Mouse (Mus musculus) cortical plate, adult 2 months (tissue): ENCODE results near the gene Dus2. TPM values are rescaled to one million over a fixed set of nuclear protein-coding genes. Genes with fewer than 3 reads are reported as not detected.
"Not testable (repeated sequence)": the region's sequence is repeated elsewhere in the genome, so short reads cannot be mapped to it uniquely, and the experiment has no call there.

Source experiments
- H3K27ac ChIP-seq: fragments of 200-500 bp; 2 replicates; pipeline ENCODE4 v1.5.1; 2012; ENCODE audit warnings: low read length, control low read depth, inconsistent platforms; ENCODE audit not compliant: insufficient read depth
- H3K4me1 ChIP-seq: fragments of 200-500 bp; 2 replicates; pipeline ENCODE4 v1.6.1; 2011; ENCODE audit warnings: low read length; ENCODE audit not compliant: control insufficient read depth, insufficient read depth
- H3K4me3 ChIP-seq: fragments of 200-500 bp; 2 replicates; pipeline ENCODE4 v1.5.1; 2011; ENCODE audit warnings: mild to moderate bottlenecking, low read length, control low read depth; ENCODE audit not compliant: insufficient read depth
- CTCF ChIP-seq: fragments of 200-500 bp; IDR thresholded peaks from 2 replicates; pipeline ENCODE4 v1.5.1; 2011; ENCODE audit warnings: mild to moderate bottlenecking, control low read depth, low read length; ENCODE audit not compliant: insufficient read depth; ENCODE audit errors: extremely low read depth
- POLR2A ChIP-seq: fragments of 200-500 bp; IDR thresholded peaks from 2 replicates; pipeline ENCODE4 v1.6.1; 2011; ENCODE audit warnings: mild to moderate bottlenecking, low read length, control low read depth; ENCODE audit not compliant: insufficient read depth; ENCODE audit errors: extremely low read depth
- polyA plus RNA-seq: library from polyadenylated mRNA; depleted of rRNA; stranded (reverse); fragments of >200 nt; gene quantifications from 2 replicates; pipeline ENCODE4 v1.2.3, GENCODE M21; 2012

Dus2 gene
- polyA plus RNA-seq, 1 experiment: 25.1 TPM

DNA sequence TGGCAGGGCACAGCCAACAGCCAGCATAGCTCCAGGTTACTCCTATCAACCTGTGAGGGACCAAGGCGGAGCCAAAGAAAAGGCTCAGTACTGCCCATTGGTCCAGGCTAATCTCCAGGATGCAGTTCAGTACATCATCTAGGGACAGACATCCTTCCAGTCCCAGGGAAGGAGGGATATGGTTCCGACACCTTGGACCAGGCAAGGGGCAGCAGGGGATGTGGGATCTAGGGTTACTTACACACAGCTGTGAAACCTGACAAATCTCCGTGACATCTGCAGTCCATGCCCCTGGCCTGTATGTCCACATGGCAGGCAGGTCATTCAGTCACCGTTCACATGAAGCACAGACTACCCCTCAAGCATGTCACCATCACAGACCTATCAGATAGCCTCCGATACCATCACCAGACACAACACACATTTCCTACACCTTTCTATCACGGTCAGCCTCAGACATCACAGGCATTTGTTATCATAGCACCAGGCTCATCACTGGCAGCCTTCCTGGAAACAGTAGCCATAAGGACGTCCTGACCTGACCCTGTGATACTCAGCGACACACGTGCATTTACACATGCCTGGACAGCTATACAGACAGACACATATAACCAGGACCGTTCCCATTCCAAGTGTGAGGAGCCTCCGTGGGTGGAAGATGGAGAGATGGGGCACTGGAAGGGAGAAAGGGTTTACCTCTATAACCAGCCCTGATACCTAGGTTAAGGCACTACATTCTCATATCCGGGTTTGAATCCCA is 26.5 kb upstream of the Dus2 start:
- TF ChIP-seq POLR2A (no peak), CTCF (no peak)
- H3K27ac ChIP-seq: no peak overlapping the region
- peak overlapping the region; percentile 57; the same call in 1 of the 2 replicates for H3K4me3 ChIP-seq
- no peaks in the 10 kb centered on the region; the same call in 1 of the 2 replicates for H3K4me1 ChIP-seq

DNA sequence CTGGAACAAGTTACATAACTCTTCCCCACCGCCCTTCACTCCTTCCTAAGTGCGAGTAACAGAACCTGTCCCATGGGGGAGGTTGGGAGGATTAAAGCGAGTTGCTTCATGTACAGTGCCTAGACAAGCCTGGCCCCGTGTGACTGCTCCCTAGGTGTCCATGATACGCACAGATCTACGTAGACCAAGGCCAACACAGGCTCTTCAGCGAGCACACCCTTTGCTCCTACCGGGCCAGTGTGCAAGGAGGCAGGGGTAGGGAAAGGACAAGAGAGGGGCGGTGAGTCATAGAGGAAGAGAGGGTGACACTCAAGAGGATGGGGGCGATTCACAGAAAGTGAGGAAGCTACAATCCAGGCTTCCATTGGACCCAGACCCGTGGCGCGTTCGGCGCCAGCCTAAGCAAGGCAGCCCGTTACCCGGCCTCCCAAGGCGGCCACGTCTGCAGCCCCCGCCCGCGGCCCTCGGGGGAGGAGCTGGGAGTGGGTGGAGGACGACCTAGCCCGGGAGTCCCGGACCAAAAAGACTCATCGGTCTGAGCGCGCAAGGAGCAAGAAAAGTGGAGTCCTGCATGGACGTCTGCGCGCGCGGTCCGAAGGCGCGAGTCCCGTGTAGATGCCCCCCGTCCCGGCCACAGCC is 25.8 kb upstream of the Dus2 start:
- Histone ChIP-seq H3K27ac (0 out of 2 replicates have a peak overlapping the region, but pooled peaks have one; percentile 2), H3K4me1 (no peaks in the 10 kb centered on the region; the same call in 1 of the 2 replicates), H3K4me3 (peak overlapping the region; percentile 57)
- TF ChIP-seq CTCF: no peak
- no peak for TF ChIP-seq POLR2A

DNA sequence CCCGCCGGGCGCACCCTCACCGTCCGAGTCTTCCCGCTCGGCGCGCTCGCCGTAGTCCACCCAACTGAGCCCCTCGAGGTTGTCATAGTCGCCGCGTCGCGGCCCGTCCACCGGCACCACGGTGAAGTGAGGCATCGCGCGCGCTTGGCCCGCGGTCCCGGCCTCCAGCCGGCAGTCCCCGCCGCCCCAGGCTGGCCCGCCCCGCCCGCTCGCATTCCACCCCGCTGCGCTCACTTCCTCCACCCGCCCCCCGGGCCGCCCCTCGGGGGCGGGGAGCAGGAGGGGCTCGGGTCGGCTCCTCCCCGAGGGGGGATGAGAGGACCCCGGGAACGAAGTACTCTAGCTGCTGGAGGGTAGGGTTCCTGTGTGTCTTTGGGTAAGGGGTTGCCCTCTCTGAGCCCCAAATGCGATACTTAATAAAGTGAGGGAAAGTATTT is 25.2 kb upstream of the Dus2 start, which contains the start of gene Slc12a4:
Gene Slc12a4, minus strand, starts transcription at position 193 of the 437 bp plus-strand sequence.
- no peaks in the 10 kb centered on the region; the same call in 1 of the 2 replicates for H3K4me1 ChIP-seq
- H3K4me3 ChIP-seq: peak within 1 kb of the TSS; percentile 57
- H3K27ac ChIP-seq: 0 out of 2 replicates have a peak within 1 kb of the TSS, but pooled peaks have one; percentile 2
- TF ChIP-seq POLR2A (no peak), CTCF (no peak)

DNA sequence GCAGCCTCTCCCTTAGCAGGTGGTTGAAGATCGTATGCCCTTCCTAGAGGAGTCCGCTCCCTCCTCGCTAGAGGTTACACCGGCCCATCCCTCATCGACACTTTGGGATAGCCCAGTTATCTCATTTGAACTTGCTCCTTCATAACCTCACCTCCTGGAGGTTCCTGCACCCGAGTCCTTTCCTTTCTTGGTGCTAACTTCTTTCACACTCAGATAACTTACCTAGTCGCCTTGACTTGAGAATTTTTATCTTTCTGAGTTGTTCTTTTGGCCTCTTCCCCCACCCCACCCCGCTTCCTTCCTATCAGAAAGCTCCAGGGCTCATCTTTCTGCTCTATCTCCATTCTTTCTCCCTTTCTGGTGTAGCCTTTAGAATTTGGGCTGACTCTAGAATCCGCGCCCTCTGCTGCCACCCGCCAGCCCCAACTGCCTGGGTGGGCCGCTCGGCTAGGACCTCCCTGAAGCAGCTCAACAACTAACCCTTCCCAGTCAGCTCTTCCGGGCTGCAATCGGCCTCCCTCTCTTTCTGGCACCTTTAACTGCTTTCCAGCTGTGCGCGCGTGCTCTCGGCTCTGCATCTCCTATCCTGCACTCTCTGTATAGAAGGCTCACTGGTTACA is 24.3 kb upstream of the Dus2 start:
- TF ChIP-seq POLR2A (no peak), CTCF (no peak)
- no peaks in the 10 kb centered on the region; the same call in 1 of the 2 replicates for H3K4me1 ChIP-seq
- no peak overlapping the region for H3K27ac ChIP-seq
- no peak overlapping the region; the same call in 1 of the 2 replicates for H3K4me3 ChIP-seq

DNA sequence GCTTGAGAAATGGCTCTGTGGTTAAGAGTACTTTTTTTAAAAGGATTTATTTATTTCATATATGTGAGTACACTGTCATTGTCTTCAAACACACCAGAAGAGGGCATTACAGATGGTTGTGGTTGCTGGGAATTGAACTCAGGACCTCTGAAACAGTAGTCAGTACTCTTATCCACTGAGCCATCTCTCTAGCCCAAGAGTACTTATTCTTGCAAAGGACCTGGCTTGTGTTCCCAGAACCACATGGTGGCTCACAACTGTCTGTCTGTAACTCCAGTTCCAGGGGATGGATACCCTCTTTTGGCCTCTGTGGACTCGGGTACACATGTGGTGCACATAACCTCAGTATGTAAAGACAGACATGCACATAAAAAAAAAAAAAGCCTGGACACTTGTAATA is 21.8 kb upstream of the Dus2 start:
- Histone ChIP-seq H3K4me3 (no peak overlapping the region), H3K27ac (no peak overlapping the region), H3K4me1 (no peaks in the 10 kb centered on the region; the same call in 1 of the 2 replicates)
- no peak for TF ChIP-seq POLR2A
- no peak for TF ChIP-seq CTCF

DNA sequence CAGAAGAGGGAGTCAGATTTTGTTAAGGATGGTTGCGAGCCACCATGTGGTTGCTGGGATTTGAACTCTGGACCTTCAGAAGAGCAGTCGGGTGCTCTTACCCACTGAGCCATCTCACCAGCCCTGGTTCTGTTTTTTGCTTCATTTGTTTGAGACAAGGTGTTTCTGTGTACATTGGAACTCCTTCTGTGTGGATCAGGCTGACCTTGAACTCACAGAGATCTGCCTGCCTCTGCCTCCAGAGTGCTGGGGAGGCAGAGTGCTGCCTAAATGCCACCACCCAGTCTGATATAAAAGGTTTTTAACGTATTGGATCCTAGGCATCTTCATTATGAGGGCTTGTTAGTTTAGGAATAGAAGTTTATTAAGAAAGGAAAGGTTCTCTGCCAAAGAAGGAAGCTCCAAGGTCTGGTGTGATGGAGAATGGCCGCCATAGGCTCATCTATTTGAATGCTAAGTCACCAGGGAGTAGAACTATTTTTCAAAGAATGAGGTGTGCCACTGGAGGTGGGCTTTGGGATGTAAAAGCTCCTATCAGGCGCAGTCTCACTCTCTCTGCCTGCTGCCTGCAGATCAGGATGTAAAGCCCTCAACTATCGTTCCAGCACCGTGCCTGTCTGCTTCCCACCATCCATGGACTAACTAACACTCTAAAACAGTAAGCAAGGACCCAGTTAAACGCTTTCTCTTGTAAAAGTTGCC is 20.0 kb upstream of the Dus2 start:
- no peak overlapping the region for H3K4me3 ChIP-seq
- no peaks in the 10 kb centered on the region for H3K4me1 ChIP-seq
- TF ChIP-seq POLR2A (no peak), CTCF (no peak)
- H3K27ac ChIP-seq: no peak overlapping the region

DNA sequence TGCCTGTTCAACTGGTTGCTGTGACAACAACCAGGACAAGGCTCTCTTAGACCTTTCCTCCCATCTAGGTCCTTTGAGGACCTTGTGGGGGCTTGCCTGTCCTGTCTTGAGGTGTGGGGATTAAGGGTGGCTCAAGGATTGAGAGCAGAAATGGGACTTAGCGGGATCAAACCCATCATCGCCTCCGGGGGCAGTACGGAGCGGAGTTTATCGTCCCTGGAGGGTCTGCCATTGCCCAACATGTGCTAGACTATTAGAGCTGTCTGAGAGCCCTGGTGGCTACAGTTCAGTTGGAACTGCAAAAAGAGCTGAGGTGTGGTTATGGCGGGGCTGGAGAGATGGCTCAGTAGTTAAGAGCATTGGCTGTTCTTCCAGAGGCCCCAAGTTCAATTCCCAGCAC is 15.8 kb upstream of the Dus2 start:
- H3K4me3 ChIP-seq: no peak overlapping the region
- H3K27ac ChIP-seq: no peak overlapping the region
- no peaks in the 10 kb centered on the region for H3K4me1 ChIP-seq
- no peak for TF ChIP-seq CTCF

DNA sequence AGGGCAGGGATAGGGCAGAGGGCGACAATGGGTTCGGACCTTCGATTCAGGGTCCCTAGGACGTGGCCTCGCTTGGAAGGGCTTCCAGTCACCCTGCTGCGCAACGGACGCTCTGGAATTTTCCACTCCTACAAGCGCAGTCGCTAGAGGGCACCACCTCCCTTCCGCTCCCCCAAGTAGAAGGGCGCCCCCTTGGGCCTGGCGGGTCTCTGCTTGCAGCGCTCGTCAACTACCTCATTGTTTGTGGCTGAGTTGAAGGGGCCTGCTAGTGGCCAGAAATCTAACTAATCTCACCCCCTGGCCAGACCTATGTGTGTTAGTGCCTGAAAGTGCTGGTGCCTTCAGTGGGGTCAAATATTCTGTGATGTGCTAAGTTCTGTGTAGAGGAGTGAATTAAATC is 11.8 kb upstream of the Dus2 start, which contains the start of gene Dpep3:
Gene Dpep3, minus strand, starts transcription at position 105 of the 400 bp plus-strand sequence.
- TF ChIP-seq POLR2A (no peak), CTCF (no peak)
- H3K4me1 ChIP-seq: no peaks in the 10 kb centered on the region
- no peak within 1 kb of the TSS for H3K27ac ChIP-seq
- H3K4me3 ChIP-seq: no peak within 1 kb of the TSS

DNA sequence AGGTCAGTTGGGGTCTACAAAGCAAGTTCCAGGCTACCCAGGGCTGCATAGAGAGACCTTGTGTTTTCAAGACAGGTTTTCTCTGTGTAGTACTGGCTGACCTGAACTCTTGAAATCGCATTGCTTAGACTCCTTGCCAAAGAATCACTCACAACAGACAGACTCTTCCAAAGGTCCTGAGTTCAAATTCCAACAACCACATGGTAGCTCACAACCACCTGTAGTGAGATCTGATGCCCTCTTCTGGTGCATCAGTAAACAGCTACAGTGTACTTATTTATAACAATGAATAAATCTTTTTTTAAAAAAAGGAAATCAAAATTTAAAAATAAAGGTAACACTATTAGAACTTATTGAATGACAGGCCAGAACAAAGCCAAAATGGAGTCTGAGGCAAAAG is 10.0 kb upstream of the Dus2 start:
- Histone ChIP-seq H3K4me3 (no peak overlapping the region), H3K4me1 (no peaks in the 10 kb centered on the region), H3K27ac (no peak overlapping the region)
- TF ChIP-seq CTCF (no peak), POLR2A (no peak)

DNA sequence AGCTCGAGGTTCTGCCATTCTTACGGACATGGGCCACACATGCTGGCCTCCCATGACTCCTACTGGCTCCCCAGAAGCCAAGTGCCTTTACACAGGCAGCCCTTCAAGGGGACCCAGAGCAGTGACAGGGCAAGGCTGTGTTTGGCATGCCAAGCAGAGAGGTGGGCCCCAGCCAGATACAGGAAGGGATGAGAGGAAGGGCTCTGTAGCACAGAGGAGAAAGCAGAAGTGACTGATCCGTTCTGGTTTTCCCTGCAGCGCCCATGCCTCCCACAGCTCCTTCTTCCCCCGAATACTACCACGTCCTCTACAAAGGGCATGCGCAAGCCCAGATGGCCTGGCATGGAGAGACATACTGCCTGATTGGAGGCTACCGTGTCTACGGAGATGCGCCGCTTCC is 7.7 kb upstream of the Dus2 start:
- not testable (repeated sequence) for H3K4me3 ChIP-seq, H3K27ac ChIP-seq, H3K4me1 ChIP-seq
